Mouse (Mus musculus) heart, adult 9 months (tissue): ENCODE data around the gene Tsc2.

ENCODE experiments used
- DNase-seq, 2 experiments: peaks; one replicate each; pipeline ENCODE4 v3.0.0; 2022; ENCODE audit warnings: low spot score in 2 of 2

Tsc2 gene

DNA sequence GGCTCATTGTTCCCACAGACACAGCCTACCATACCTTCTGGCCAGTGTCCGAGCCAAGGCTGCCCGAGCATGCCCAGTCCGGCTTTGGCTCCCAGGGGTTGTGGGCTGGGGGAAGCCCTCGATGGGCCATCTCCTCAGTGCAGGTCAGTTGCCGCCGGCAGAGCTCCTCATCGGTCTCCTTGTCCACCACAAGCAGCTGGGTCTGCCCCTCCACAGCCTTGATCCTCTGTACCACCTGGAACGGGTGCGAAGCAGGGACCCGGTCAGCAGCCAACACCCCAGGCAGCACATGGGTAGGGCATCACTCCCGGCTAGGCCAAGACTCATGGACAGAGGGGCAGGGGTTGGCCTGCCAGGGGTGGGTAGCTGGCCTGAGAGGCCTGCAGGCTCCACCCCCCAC is 15.1 kb upstream of the Tsc2 start:
- no peak for DNase-seq

DNA sequence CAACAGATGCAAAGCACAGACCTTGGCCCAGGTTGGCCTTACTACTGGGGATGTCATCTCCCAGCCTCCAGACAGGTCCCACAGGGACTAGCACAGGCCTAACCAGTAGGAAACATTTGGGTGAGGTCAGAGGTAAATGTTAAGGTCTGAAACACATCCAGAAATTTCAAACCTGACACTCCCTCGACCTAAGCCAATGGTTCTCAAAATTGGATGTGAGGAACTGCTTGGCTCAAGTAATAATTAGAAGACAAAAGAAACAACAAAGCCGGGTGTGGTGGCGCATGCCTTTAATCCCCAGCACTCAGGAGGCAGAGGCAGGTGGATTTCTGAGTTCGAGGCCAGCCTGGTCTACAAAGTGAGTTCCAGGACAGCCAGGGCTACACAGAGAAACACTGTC is 14.0 kb upstream of the Tsc2 start:
- DNase-seq: peak in 1 of 2 experiments; percentile 59

DNA sequence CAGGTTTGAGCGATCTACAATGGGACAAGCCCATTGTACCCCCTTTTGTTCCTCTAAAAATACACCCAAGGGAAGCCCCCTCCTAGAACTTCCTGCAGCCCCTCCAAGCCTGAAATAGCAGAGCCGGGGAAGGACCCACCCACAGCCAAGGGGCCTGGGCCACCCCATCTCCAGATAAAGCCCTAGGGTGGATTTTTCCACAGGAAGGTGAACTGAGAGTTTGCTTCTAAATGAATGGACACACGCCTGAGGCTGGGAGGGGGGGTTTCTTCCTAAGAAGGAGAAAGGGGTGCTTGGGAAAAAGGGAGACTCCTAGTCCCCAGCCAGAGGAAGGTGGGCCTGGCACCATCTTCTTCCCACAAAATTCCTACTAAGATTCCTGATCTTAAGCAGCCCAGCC is 13.5 kb upstream of the Tsc2 start:
- peak; percentile 73 to 88 for DNase-seq

DNA sequence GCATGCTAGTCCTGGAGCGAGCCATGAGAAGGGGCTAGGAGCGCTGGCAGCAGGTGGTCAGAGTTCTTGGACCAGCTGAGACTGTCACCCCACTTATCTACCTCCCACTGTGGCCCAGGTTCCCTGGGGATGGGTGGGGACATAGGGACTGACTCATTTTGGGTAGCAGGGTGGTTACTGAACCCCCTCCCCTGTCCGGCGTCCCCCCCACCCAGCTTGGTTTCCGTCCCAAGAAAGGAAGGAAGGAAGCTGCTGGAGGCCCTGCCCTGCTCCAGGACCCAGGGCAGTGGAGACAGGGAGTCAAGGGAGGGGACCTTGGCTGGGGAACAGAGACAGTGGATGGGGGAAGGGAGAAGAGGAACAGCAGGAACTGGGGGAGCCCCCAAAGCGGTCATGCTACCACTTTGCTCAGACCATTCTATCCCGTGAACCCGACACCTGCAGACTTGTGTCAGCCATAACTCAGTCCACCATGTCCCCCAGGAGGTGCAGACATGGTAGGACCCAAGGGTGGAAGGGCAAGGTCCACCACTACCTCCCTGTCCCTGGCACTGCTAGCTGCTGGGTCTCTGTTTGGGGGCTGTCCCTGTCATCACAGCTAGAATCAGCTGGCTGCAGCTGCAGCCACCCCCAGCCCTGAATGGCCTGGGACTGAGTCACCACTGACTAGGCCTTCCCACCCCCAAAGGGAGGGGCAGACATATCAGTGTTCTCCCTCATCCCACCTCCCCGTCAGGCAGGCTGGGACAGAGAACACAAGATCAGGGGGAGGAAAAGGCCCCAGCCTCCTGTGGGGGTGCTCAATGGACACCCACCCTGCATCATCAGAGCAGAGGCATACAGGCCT is 12.7 kb upstream of the Tsc2 start:
- DNase-seq: peak; percentile 80 to 89

DNA sequence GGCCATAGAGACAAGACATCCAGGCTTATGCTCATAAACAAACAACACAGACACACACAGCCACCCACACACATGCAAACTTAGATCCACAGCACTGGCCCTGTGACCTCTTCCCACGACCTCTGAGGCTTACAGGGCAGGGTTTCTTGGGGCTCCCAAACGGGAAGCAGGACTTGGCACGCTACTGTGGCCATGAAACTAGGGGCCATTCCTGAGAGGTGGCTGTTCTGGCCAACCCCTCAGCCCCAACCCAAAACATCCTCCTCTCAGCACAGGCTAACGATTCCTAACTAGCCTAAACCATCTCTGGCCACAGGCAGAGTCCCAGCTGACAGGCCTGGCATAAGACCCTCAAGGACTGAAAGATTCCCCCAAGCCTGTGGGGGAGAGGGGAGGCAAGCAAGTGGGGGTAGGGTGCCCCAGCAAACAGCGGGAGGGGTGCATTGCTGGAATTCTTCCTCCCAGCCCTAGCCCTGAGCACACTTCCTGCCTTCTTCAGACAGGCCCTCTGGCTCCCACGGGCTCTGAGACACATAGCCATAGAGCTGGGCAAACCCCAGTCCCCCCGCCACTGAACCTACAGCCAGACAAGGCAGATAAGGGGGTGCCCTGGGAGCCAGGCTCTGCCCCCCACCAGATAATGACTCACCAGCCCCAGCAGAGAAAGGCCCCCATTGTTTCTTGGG is 11.7 kb upstream of the Tsc2 start:
- peak; percentile 57 to 67 for DNase-seq

DNA sequence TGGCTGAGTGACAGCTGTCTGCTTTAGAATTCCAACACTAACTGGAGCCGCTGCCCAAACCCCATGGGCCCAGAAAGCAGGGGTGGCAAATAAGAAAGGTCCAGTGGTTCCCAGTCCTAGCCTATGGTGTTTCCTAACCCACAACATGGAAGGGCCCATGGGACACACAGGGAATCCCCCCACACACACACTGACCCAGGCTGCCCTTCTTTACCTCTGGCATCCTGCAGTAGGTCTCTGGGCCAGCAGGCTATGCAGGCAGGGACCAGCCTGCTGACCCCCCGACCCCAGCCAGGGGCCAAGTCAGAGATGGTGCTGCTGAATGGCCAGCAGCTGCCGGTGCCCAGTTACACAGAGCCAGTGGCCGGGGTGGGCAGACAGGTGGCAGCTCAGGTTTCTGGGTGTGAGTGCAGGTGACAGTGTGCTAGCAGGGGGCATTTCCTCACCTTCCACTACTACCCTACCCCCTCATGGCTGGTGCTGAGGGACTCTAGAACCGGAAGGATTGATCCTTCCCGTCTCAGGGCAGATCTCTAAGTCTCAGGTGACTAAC is 10.4 kb upstream of the Tsc2 start:
- no peak for DNase-seq

DNA sequence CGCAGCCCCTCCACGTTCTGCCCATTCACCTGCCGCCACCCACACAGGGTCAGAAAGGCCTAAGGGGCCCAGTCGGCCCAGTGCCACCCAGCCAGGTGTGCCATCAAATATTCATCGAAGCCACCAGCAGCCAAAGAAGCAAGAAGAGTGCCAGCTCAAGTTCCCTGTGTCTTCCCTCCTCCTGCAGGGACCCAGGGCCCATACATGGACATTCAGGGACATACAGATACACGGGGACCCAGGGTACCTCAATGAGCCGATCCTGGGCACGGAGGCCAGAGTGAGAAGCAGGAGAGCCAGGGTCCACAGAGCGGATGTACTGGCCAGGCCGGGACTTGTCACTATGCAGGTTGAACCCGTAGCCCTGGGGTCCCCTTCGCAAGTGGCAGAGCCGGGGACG is 9.5 kb upstream of the Tsc2 start:
- peak in 1 of 2 experiments; percentile 16 for DNase-seq

DNA sequence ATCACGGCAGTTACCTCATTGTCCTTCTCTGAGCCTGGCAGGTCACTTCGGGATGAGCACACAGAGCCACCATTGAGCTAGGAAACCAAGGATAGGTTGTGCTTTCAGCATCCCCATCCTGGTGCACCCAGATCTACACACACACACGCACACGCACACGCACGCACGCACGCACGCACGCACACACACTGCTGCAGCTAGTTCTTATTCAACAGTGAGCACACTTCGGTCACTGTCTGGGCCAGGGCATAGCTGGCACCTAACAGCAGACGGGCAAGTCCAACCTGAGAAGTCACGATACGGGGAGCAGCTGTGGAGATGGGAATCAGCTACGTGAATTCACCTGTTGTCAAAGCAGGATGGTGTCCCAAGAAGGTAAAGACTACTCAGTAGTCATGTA is 8.2 kb upstream of the Tsc2 start:
- DNase-seq: no peak

DNA sequence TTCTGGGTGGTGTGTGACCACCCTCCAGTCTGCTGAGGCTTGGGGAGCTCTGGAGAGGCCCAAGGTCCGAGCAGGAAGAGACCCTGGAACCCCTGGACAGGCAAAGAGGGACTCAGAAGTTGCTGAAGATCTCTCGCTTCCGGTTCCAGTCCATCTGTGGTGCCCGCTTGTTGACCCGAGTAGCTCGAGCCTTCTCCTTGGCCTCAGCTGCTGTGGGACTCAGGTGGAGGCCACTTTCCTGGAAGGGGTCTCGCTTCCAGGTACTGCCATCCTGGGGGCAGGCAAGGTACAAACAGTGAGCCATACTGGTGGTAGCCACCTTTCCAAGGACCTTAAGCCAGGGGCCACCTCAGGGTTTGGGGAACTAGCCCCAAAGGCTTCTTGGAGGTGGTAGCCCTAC is 7.7 kb upstream of the Tsc2 start:
- DNase-seq: peak in 1 of 2 experiments; percentile 8

DNA sequence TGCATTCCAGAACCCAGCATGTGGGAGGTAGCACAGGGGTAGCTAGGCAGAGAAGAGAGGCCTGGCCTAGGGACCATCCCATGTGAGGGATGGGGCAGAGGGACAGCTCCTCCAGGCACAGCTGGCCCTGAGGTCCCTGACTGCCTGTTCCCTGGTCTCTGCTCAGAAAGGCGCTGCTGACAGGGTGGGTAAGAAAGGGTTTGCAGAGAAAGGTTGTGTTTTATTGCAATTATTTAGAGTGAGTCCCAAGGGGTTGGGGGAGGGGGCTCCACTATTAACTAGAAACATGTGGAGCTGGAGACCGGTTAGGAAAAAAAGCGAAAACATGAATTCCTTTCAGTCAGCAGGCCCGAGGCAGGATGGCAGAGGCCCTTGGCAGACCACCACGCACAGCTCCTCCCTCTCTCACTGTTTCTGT is 7.2 kb upstream of the Tsc2 start:
- DNase-seq: peak in 1 of 2 experiments; percentile 18

DNA sequence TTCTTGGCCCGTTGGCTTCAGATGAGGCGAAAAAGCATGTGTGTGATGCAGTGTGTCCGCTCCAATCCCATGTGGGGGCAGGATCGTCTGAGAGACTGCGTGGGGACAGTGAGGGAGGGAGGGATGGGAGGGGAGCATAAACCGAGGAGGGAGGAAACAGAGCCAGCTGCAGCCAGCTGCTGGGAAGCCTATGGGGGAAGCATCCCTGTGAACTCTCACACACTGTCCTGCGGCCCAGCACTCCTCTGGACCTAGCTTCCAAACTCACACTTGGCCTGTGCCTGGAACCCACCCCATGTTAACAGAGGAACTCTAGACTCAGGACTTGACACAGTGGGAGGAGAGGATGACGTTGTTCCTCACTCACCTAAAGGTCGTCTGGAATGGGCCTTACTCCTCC is 6.4 kb upstream of the Tsc2 start:
- DNase-seq: peak; percentile 77 to 82

DNA sequence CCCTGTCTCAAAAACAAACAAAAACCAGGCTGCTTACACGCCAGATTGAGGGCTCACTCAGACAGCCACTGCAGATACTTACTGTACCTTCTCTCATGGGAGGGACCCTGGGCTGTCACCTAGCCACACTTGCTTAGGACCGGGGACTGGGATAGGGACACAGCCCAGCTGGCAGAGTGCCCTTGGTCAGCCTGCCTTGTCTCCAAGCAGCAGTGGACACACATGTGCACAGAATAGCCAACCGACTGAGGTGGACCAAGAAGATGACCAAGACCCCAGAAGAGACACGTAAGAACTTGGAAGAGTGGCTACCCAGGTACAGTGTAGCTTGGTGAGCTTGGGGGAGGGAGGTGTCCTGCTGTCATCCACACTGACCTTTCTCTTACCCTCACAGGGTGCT is 5.8 kb upstream of the Tsc2 start:
- peak in 1 of 2 experiments; percentile 41 for DNase-seq

DNA sequence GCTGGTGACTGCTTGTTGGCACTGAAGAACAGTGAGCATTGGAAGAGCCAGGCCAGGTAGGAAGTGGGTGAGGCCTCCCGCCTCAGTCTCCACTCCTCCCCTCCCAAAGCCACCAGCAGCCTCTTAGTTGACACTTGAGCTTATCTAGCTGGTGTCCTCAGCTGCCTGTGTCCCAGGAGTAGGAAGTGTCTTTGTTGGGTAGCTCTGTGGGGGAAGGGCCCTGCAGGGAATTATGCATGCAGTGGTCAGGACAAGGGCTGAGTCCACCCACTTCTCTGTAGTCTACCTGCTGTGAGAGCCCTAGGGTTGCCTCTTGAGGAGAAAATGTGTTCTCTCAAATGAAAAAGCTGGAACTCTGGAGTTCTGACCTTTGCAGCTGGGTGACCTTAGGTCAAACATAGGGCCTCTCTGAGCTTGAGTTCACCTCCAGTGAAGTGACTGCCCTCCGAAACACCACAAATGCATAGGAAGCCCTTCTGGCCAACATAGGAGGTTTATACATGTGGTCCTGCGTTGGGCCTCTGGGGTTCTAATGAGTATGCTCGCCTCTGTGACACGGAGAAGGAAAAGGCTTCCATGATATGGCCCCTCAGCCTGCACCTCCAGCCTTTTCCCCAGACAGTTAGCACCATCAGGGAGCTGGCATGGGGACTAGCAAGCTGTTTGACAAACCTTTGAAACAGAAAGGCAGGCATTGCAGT is 4.5 kb upstream of the Tsc2 start:
- DNase-seq: peak in 1 of 2 experiments; percentile 24

DNA sequence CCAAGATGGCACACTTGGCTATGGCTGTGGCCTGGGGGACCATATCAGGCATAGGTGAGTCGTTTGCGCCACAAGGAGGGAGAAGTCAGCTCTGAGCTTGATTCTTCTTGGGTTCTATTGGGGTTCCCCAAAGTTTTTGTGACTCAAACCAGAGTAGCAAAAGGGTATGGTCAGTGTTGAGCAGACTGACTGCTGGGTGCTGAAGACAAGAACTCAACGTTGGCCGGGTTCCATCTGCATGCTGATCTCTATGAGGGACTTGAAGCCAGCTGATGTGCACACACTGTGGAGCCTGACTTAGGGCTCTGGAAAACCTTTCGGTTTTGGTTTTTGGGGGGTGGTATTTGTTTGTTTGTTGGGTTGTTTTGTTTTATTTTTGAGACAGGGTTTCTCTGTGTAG is 3.3 kb upstream of the Tsc2 start:
- no peak for DNase-seq

DNA sequence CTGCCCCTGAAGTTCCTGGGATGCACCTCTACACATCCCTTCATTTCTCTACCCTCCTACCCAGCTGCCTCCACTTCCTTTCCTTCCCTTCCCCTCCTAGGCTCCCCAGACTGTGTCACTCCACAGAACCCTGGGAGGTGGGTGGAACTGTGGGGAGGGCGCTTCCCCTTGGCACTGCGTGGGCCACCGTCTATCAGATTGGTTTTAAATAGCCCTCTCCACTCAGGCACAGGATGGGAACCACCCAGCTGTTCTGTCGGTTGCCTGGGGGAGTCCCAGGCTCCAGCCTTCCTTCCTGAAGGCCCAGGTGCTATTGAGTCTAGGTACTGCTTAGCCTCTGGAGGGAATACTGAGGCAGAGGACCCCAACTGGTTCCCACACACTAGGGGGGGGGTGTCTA is 2.6 kb upstream of the Tsc2 start:
- peak in 1 of 2 experiments; percentile 74 for DNase-seq

DNA sequence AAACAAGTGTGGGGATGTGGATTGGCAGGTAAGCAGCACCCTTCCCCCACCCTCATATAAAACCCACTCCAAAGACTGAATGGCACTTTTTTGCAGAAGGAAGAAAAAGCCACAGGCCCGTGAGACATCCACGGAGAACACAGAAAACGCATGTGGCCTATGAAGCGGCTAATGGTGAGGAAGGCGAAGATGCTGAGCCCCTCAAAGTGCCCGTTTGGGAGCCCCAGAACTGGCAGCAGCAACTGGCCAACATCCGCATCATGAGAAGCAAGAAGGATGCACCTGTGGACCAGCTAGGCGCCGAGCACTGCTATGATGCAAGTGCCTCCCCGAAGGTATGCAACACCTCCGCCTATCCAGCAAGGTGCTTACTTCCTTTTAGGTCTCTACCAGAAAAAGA is 1.4 kb upstream of the Tsc2 start:
- DNase-seq: no peak

DNA sequence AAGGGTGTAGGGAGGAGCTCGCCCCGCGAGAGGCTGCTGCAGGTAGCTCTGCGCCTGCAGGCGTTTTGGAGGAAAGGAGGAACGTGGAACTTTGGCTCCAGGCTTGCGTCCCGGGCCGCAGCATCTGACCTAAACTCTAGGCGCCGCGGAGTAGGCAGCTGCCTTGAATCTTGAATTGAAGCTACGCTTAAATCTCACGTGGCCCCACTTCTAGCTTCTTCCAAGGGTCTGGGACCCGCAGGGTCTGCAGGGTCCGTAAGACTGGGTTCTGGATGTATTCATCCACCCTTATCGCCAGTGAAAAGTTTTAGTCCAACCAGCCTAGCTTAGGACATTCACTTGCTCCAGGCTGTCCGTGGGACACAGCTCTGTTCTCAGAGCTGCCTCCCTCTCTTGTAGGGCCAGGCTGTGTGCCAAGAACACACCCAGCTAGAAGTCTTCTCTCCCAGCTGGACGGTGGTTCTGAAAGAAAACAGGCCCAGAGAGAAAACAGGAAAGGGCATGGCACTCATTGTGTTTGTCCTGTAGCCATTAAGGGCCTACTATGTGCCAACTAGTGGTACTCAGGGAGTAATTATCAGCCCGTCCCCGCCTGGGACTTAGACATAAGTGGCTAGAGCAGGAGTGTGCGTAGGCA is 501 bp upstream of the Tsc2 start:
- peak; percentile 84 for DNase-seq

DNA sequence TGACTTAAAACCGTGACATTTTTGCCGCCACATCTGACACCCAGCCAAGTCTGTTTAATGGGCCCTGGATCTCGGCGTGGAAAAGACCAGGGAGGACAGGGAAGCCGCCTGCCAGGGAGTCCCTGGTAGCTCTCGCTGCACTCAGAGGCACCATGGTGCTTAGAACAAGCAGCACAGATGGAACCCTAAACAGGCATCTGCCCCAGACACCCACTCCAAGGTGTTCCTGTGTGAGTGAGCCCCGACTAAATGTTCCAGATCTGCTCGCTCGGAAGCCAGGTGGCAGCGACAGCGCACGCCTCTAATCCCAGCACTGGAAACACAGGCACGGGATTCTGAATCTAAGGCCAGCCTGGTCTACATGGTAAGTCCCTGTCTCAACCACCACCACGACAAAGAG is 2.4 kb downstream of the Tsc2 start:
- DNase-seq: no peak

DNA sequence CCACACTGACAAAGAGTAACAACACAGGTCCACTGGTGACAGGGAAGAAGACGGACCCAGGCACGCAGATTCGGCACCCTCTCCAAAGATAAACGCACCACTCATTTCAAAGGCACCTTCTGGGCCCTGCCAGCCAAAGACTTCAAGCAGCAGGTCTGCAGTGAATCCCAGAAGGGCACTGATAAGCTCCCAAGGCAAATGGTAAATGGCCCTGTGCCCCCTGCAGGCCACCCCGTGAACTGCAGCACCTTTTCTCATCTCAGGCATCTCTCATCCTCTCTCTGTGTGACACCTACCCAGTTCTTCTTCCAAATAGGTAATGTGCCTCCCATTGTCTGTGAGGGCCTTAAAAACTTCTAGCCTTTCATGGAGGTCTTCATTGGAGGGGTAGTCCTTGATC is 3.8 kb downstream of the Tsc2 start:
- DNase-seq: peak in 1 of 2 experiments; percentile 71

DNA sequence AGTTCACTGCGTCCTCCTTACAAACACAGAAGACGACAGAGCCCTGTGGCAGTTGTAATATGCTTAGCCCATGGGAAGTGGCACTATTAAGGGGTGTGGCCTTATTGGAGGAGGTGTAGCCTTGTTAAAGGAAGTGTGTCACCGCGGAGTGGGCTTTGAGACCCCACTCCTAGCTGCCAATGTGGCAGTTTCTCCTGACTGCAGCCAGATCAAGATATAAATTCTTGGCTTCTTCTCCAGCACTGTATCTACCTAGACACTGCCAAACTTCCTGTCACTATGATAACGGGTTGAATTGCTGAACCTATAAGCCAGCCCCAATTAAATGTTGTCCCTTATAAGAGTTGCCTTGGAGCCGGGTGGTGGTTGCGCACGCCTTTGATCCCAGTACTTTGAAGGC is 7.0 kb downstream of the Tsc2 start:
- DNase-seq: no peak

DNA sequence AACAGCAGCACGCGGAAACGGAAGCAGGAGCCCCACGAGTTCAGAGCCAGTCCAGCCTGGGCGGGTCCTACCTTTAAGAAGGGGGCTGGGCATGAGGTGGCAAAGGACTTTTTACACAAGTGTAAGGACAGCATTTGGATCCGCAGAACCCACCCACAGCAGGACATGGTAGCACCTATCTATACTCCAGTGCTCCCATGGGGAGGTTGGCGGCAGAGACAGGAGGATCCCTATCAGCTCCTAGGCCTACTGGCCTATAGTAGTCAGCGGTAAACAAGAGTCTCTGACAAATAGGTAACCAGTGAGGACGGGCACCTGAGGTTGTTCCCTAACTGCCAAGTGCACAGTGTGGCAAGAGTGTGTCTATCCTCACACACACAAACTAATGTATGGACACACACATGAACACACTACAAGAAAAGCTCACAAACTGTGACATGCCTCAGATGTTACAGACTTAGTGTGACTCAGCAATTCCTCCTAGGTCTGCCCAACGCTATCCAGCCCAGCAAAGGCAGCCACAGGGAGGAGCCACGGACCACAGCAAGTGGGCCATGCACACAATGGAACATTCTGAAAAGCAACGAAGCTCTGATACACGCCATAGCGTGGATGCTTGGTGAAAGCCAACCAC is 14.8 kb downstream of the Tsc2 start:
- DNase-seq: no peak
